Mouse (Mus musculus) retina, embryonic 14.5 days (tissue): ENCODE results near the gene Hs6st1.
"Not testable (repeated sequence)": the region's sequence is repeated elsewhere in the genome, so short reads cannot be mapped to it uniquely, and the experiment has no call there.

ENCODE experiments used
- DNase-seq: peaks from one replicate; pipeline ENCODE4 v3.0.0-alpha.2; 2015; ENCODE audit warnings: low spot score

The Hs6st1 gene

GRCm38 (mm10) chr1:36068076-36068475 lies at the start of gene Hs6st1:
Gene Hs6st1, plus strand, starts transcription at chr1:36068400.
- peak; percentile 95 for DNase-seq

GRCm38 (mm10) chr1:36018617-36019016 lies 49.6 kb upstream of the Hs6st1 start:
- no peak for DNase-seq

GRCm38 (mm10) chr1:36019161-36019560 lies 49.0 kb upstream of the Hs6st1 start:
- DNase-seq: no peak

- no peak for DNase-seq
These were observed 47.9 kb upstream of the Hs6st1 start for GRCm38 (mm10) chr1:36020315-36020714.

GRCm38 (mm10) chr1:36030421-36030821 lies 37.8 kb upstream of the Hs6st1 start:
- DNase-seq: no peak

GRCm38 (mm10) chr1:36038769-36039168 lies 29.4 kb upstream of the Hs6st1 start:
- DNase-seq: no peak

GRCm38 (mm10) chr1:36042072-36042471 lies 26.1 kb upstream of the Hs6st1 start:
- DNase-seq: no peak

GRCm38 (mm10) chr1:36043793-36044192 lies 24.4 kb upstream of the Hs6st1 start:
- not testable (repeated sequence) for DNase-seq

GRCm38 (mm10) chr1:36044288-36044687 lies 23.9 kb upstream of the Hs6st1 start:
- DNase-seq: no peak

GRCm38 (mm10) chr1:36052672-36053071 lies 15.5 kb upstream of the Hs6st1 start:
- DNase-seq: no peak

- DNase-seq: no peak
These were observed 14.6 kb upstream of the Hs6st1 start for GRCm38 (mm10) chr1:36053566-36053965.

GRCm38 (mm10) chr1:36054182-36054966 lies 13.8 kb upstream of the Hs6st1 start:
- no peak for DNase-seq

GRCm38 (mm10) chr1:36054967-36055357 lies 13.2 kb upstream of the Hs6st1 start:
- DNase-seq: no peak

- DNase-seq: no peak
These were observed 8.8 kb upstream of the Hs6st1 start for GRCm38 (mm10) chr1:36059351-36059750.

GRCm38 (mm10) chr1:36059959-36060953 lies 7.9 kb upstream of the Hs6st1 start:
- DNase-seq: no peak

- DNase-seq: no peak
These were observed 6.8 kb upstream of the Hs6st1 start for GRCm38 (mm10) chr1:36061211-36061915.

GRCm38 (mm10) chr1:36062088-36062805 lies 6.0 kb upstream of the Hs6st1 start:
- DNase-seq: no peak

GRCm38 (mm10) chr1:36062826-36063640 lies 5.2 kb upstream of the Hs6st1 start:
- no peak for DNase-seq

GRCm38 (mm10) chr1:36063641-36063955 lies 4.6 kb upstream of the Hs6st1 start:
- no peak for DNase-seq

GRCm38 (mm10) chr1:36064223-36064622 lies 4.0 kb upstream of the Hs6st1 start:
- DNase-seq: no peak
